Comparison of ENCODE assay signal across 27 mouse cellular contexts in the genomic region with DNA sequence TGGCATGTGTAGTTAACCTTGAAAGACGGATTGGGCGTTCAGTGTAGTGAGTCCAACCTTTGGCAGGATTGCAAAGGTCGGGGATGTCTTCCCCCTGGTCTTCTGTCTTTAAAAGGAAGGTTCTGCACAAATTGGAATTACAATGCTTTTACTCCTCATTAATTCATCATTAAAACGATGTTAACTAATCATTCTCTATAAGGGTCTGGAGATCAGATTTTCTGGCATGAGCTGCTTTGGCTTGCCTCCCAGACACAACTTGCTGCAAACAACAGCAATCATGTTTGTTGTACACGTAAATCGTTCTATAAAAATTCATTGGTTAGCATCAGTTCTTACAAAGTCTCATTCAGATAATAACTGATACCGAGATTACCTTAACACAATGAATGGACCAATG.
"Had no signal": no experiment of that assay in that cellular context is flagged by ENCODE, and none has a peak within 500 bp of the region (broad histone marks: within the 10 kb centered on the region; RNA-seq: fewer than 3 reads in every experiment).

No protein-coding gene starts in this region.

- H3K4me1 ChIP-seq: heart, embryonic 13.5 days; heart, embryonic 15.5 days; hindbrain, embryonic 15.5 days; kidney, embryonic 15.5 days; limb, embryonic 13.5 days; limb, embryonic 15.5 days; liver, embryonic 13.5 days had no signal

- H3K27ac ChIP-seq: heart, adult 2 months; heart, embryonic 13.5 days; heart, embryonic 15.5 days; hindbrain, embryonic 13.5 days; hindbrain, embryonic 15.5 days; hindbrain, postnatal 0 days; kidney, embryonic 15.5 days; kidney, postnatal 0 days; limb, embryonic 13.5 days; limb, embryonic 15.5 days; liver, embryonic 13.5 days had no signal

- H3K36me3 ChIP-seq: heart, embryonic 13.5 days; heart, embryonic 15.5 days; hindbrain, embryonic 13.5 days; hindbrain, embryonic 15.5 days; kidney, embryonic 15.5 days; limb, embryonic 13.5 days; limb, embryonic 15.5 days; liver, embryonic 13.5 days had no signal

- ATAC-seq: hindbrain, postnatal 0 days; intestine, embryonic 16.5 days had no signal

- DNase-seq: gastrocnemius, postnatal 14 days; gastrocnemius, postnatal 36 days; heart, adult 11 months; heart, adult 2 months; heart, postnatal 14 days; heart, postnatal 36 days; kidney, adult 11 months; kidney, adult 2 months; kidney, adult 9 months; kidney, postnatal 14 days; kidney, postnatal 36 days; layer of hippocampus, adult 9-11 months; layer of hippocampus, postnatal 36 days; left cerebral cortex, postnatal 4 days; liver, embryonic 13.5 days had no signal

- H3K27me3 ChIP-seq: heart, embryonic 13.5 days; heart, embryonic 15.5 days; hindbrain, embryonic 13.5 days; hindbrain, embryonic 15.5 days; kidney, embryonic 15.5 days; limb, embryonic 13.5 days; limb, embryonic 15.5 days; liver, embryonic 13.5 days had no signal

- H3K9me3 ChIP-seq: heart, embryonic 13.5 days; heart, embryonic 15.5 days; hindbrain, embryonic 13.5 days; hindbrain, embryonic 15.5 days; kidney, embryonic 15.5 days; limb, embryonic 13.5 days; limb, embryonic 15.5 days; liver, embryonic 13.5 days had no signal

- H3K4me2 ChIP-seq: heart, embryonic 11.5 days; heart, embryonic 13.5 days; heart, embryonic 15.5 days; hindbrain, embryonic 13.5 days; hindbrain, embryonic 15.5 days; kidney, embryonic 15.5 days; limb, embryonic 13.5 days; limb, embryonic 15.5 days; liver, embryonic 11.5 days; liver, embryonic 13.5 days had no signal

- H3K9ac ChIP-seq: heart, embryonic 13.5 days; heart, embryonic 15.5 days; hindbrain, embryonic 13.5 days; hindbrain, embryonic 15.5 days; kidney, embryonic 15.5 days; limb, embryonic 13.5 days; limb, embryonic 15.5 days; liver, embryonic 13.5 days had no signal

- H3K4me3 ChIP-seq: heart, adult 2 months; heart, embryonic 13.5 days; heart, embryonic 15.5 days; hindbrain, embryonic 13.5 days; hindbrain, embryonic 15.5 days; kidney, embryonic 15.5 days; limb, embryonic 13.5 days; limb, embryonic 15.5 days; liver, embryonic 13.5 days had no signal
